In the genomic region with DNA sequence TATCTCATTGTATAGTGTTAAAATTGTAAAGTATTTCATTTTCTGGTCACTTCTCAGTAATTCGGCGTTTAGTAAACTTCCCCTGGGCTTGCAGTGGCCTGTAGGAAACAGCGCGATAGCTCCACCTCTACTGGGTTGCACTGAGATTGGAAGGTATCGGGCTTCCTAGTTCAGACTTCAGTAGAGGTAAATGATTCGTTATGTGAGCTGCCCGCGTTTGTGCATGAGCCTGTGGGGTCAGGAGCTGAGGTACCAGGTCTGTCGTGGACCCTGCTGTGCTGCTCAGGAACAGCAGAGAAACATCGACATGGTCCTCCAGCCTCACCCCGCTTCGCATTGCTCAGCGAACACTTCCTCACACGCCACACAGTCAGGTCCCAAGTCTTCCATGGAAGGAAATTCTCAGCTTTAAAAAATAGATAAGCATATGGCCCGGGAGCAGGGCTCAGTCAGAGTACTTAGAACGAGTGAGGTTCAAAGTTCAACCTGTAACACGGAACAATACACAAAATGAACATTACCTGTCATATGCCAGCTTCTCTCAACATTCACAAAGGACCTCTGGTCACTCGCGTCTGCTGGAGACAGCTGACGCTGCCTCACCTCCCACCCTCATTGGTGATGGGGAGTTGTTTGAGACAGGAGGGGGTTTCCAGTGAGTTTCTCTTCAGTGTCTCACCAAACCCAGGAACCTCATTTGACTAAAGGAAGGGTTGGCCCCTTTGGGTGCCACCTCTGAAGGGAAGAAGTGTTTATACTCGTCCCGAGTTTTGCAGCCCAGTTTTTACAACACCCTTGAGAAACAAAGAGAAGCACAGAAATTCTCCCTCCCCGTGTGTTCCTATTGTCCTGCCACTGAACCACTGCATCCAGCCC, we compare ENCODE assay signal across 22 mouse cellular contexts. TPM values are rescaled to one million over a fixed set of nuclear protein-coding genes. Genes with fewer than 3 reads are reported as not detected.
DNase-seq lines count a peak whose midpoint lies in the region; ATAC-seq and TF ChIP-seq lines count a peak whose summit lies in the region.
"Had no signal": no experiment of that assay in that cellular context is flagged by ENCODE, and none has a peak within 500 bp of the region (broad histone marks: within the 10 kb centered on the region; RNA-seq: fewer than 3 reads in every experiment).

No protein-coding gene starts in this region.

- peak overlapping the region; percentile 27 for H3K9ac ChIP-seq in CH12.LX (ENCODE audit: insufficient read depth, low read depth)
- H3K9ac ChIP-seq in intestine, postnatal 0 days (ENCODE audit: low read depth, low read length): no peak overlapping the region
- H3K9ac ChIP-seq: heart, embryonic 15.5 days; limb, embryonic 13.5 days; liver, embryonic 15.5 days had no signal

- peaks cover 0 to 5% of the 10 kb centered on the region in 2 experiments for H3K36me3 ChIP-seq in CH12.LX (replicated peaks in 1 of 2; ENCODE audit: control insufficient read depth in 1 of 2, insufficient read depth in 1 of 2, low read length in 1 of 2)
- no peaks in the 10 kb centered on the region for H3K36me3 ChIP-seq in intestine, postnatal 0 days (ENCODE audit: control insufficient read depth, insufficient read depth)
- H3K36me3 ChIP-seq: heart, embryonic 15.5 days; limb, embryonic 13.5 days; liver, embryonic 15.5 days had no signal

- WGBS in intestine, postnatal 0 days: 46% methylated on average over 23 of the region's 23 CpGs
- 75% methylated on average over 23 of the region's 23 CpGs for WGBS in cerebellum, adult 2 months

- peak overlapping the region; percentile 87 for H3K27ac ChIP-seq in CH12.LX (ENCODE audit: insufficient read depth, low read depth)
- peak overlapping the region; percentile 79 for H3K27ac ChIP-seq in intestine, postnatal 0 days (ENCODE audit: low read depth, low read length)
- no peak overlapping the region for H3K27ac ChIP-seq in cerebellum, adult 2 months (ENCODE audit: insufficient read depth, low read length)
- H3K27ac ChIP-seq: heart, embryonic 15.5 days; limb, embryonic 13.5 days; liver, embryonic 15.5 days; macrophage had no signal

- H3K4me3 ChIP-seq in CH12.LX (replicated peaks in 1 of 3; ENCODE audit: low read depth in 2 of 3, low read length in 2 of 3, poor library complexity in 1 of 3): peak overlapping the region; percentile 24 to 49 (median 48)
- H3K4me3 ChIP-seq in intestine, postnatal 0 days (ENCODE audit: low read depth, low read length): peak overlapping the region; percentile 9; the same call in 1 of the 2 replicates
- no peak overlapping the region for H3K4me3 ChIP-seq in cerebellum, adult 2 months (replicated peaks; ENCODE audit: insufficient read depth, low read depth, low read length)
- H3K4me3 ChIP-seq: heart, embryonic 15.5 days; limb, embryonic 13.5 days; liver, embryonic 15.5 days had no signal

- TF ChIP-seq EP300 in CH12.LX (IDR thresholded peaks at IDR 0.05; ENCODE audit: low read length): peak; percentile 65

- peak; percentile 63 for DNase-seq in lung, postnatal 25 days (ENCODE audit: low spot score)
- no peak for DNase-seq in lung, postnatal 14 days
- DNase-seq in CH12.LX (ENCODE audit: extremely low read depth): peak; percentile 98
- peak; percentile 94 for DNase-seq in spleen, postnatal 36 days (ENCODE audit: low spot score in 2 of 2)
- no peak for DNase-seq in cerebellum, postnatal 14 days
- DNase-seq in kidney, adult 18-20 months: no peak
- no peak for DNase-seq in cerebellum, adult 2 months
- DNase-seq: adrenal gland, adult 8-10 months; cerebellum, adult 8-10 months; kidney, postnatal 10 days had no signal

- no peak for TF ChIP-seq RAD21 in CH12.LX (IDR thresholded peaks at IDR 0.05; ENCODE audit: low read depth, low read length)

- dilution Hi-C loops in CH12.LX (cut with MboI; ENCODE audit: extremely low pct_ligation_motif_present, extremely low pct_unique_long_range_greater_than_20kb, low sequenced_read_pairs): no loop called here

- H3K4me1 ChIP-seq in CH12.LX (ENCODE audit: control insufficient read depth in 1 of 2, insufficient read depth in 2 of 2): peaks cover 15 to 44% of the 10 kb centered on the region in 2 experiments
- H3K4me1 ChIP-seq in intestine, postnatal 0 days (replicated peaks; ENCODE audit: control insufficient read depth, insufficient read depth, low read length): no peaks in the 10 kb centered on the region
- H3K4me1 ChIP-seq in cerebellum, adult 2 months (ENCODE audit: control insufficient read depth, insufficient read depth, low read length): no peaks in the 10 kb centered on the region
- H3K4me1 ChIP-seq: limb, embryonic 13.5 days; liver, embryonic 15.5 days had no signal

- H3K4me2 ChIP-seq in CH12.LX (ENCODE audit: insufficient read depth, low read depth, poor library complexity, severe bottlenecking): peak overlapping the region; percentile 69; the same call in 1 of the 2 replicates
- H3K4me2 ChIP-seq in intestine, postnatal 0 days (replicated peaks; ENCODE audit: low read depth): peak overlapping the region; percentile 47
- H3K4me2 ChIP-seq: heart, embryonic 15.5 days; limb, embryonic 13.5 days; liver, embryonic 15.5 days had no signal

- in situ Hi-C loops in CH12.LX (cut with MboI; ENCODE audit: low pct_ligation_motif_present, low pct_unique_long_range_greater_than_20kb, low sequenced_read_pairs): no loop called here

- H3K79me2 ChIP-seq in CH12.LX (replicated peaks; ENCODE audit: control insufficient read depth, extremely low read depth, insufficient read depth, poor library complexity, severe bottlenecking): 0 out of 2 replicates have a peak, but pooled peaks cover 2% of the 10 kb centered on the region

- no peaks in the 10 kb centered on the region for H3K27me3 ChIP-seq in CH12.LX (replicated peaks)
- H3K27me3 ChIP-seq in intestine, postnatal 0 days (replicated peaks; ENCODE audit: control insufficient read depth, insufficient read depth, low read length): no peaks in the 10 kb centered on the region
- H3K27me3 ChIP-seq in cerebellum, adult 2 months (ENCODE audit: control insufficient read depth, insufficient read depth, low read length): no peaks in the 10 kb centered on the region
- H3K27me3 ChIP-seq: heart, embryonic 15.5 days had no signal

- TF ChIP-seq POLR2A in CH12.LX (IDR thresholded peaks at IDR 0.05; ENCODE audit: low read depth, low read length): peak; percentile 74
- TF ChIP-seq POLR2A in cerebellum, adult 2 months (IDR thresholded peaks at IDR 0.05; ENCODE audit: borderline replicate concordance, insufficient read depth, low read length): no peak

- peak; percentile 86 for ATAC-seq in intestine, postnatal 0 days
- ATAC-seq: midbrain, embryonic 16.5 days had no signal

- no peak for TF ChIP-seq CTCF in CH12.LX (conservative IDR thresholded peaks at IDR 0.05 in 1 of 2, IDR thresholded peaks at IDR 0.05 in 1 of 2; ENCODE audit: low read depth in 2 of 2, low read length in 2 of 2)
- no peak for TF ChIP-seq CTCF in intestine, postnatal 0 days (IDR thresholded peaks at IDR 0.05; ENCODE audit: low read depth)
- TF ChIP-seq CTCF in cerebellum, adult 2 months (IDR thresholded peaks at IDR 0.05; ENCODE audit: borderline replicate concordance, insufficient read depth, low read depth, low read length): no peak

- peaks cover 3% of the 10 kb centered on the region for H3K9me3 ChIP-seq in CH12.LX (replicated peaks; ENCODE audit: low read length)
- H3K9me3 ChIP-seq in intestine, postnatal 0 days (ENCODE audit: control insufficient read depth): no peaks in the 10 kb centered on the region
- H3K9me3 ChIP-seq: heart, embryonic 15.5 days; limb, embryonic 13.5 days; liver, embryonic 15.5 days had no signal

TF ChIP-seq in CH12.LX, 34 proteins besides CTCF, POLR2A, EP300 and RAD21 (continues in another document):
- no peak for TF ChIP-seq JUN (IDR thresholded peaks at IDR 0.05; ENCODE audit: insufficient read depth, low read depth, low read length)
- no peak for TF ChIP-seq UBTF (IDR thresholded peaks at IDR 0.05; ENCODE audit: low read depth, low read length)
- no peak for TF ChIP-seq PAX5 (IDR thresholded peaks at IDR 0.05; ENCODE audit: low read length)
- TF ChIP-seq MAZ (IDR thresholded peaks at IDR 0.05; ENCODE audit: low read depth, low read length): 0 out of 2 replicates have a peak, but pooled peaks have one; percentile 35
- no peak for TF ChIP-seq ZNF384 (IDR thresholded peaks at IDR 0.05; ENCODE audit: low read depth, low read length)
- TF ChIP-seq POLR2AphosphoS2 (IDR thresholded peaks at IDR 0.05; ENCODE audit: low read depth, low read length): no peak
- peak; percentile 58 for TF ChIP-seq ELF1 (IDR thresholded peaks at IDR 0.05; ENCODE audit: low read depth, low read length)
- peak; percentile 85 for TF ChIP-seq NELFE (IDR thresholded peaks at IDR 0.05; ENCODE audit: low read depth, low read length)
- no peak for TF ChIP-seq USF2 (conservative IDR thresholded peaks at IDR 0.05; ENCODE audit: low read depth, low read length)

RNA-seq across cellular contexts. Expression of gene H2-Eb1, which starts 4.7 kb away (rescaled TPM):
- total RNA-seq in CH12.LX (2012; rRNA removed) (574 and 629 TPM in 2 replicates), CH12.LX (2014; rRNA removed) (511 and 534 TPM in 2 replicates)
- polyA plus RNA-seq in CH12.LX (2012; ENCODE audit: insufficient read length, low read depth): 898 and 899 TPM in 2 replicates
- polyA plus RNA-seq in intestine, postnatal 0 days (2015; fragmentation: Nextera tagmentation; extraction: Ambion mirVana): 24.1 and 25.1 TPM in 2 replicates
- 2.9 and 3.8 TPM in 2 replicates for polyA plus RNA-seq in cerebellum, adult 2 months (2012; rRNA removed)

RNA-seq across cellular contexts. Expression of gene H2-Aa, which starts 13.3 kb away (rescaled TPM):
- total RNA-seq in CH12.LX (2012; rRNA removed) (385 and 450 TPM in 2 replicates), CH12.LX (2014; rRNA removed) (481 and 488 TPM in 2 replicates)
- 930 and 958 TPM in 2 replicates for polyA plus RNA-seq in CH12.LX (2012; ENCODE audit: insufficient read length, low read depth)
- polyA plus RNA-seq in intestine, postnatal 0 days (2015; fragmentation: Nextera tagmentation; extraction: Ambion mirVana): 35.8 and 41.2 TPM in 2 replicates
- polyA plus RNA-seq in cerebellum, adult 2 months (2012; rRNA removed): 3.0 and 3.1 TPM in 2 replicates
- polyA plus RNA-seq: hindbrain, embryonic 11.5 days; midbrain, embryonic 16.5 days; neural tube, embryonic 11.5 days had no signal

RNA-seq across cellular contexts. Expression of gene H2-Eb2, which starts 24.5 kb away (rescaled TPM):
- total RNA-seq in CH12.LX (2012; rRNA removed): 5.8 and 6.8 TPM in 2 replicates
- 10.9 and 12.2 TPM in 2 replicates for total RNA-seq in CH12.LX (2014; rRNA removed)
- 10.2 and 11.4 TPM in 2 replicates for polyA plus RNA-seq in CH12.LX (2012; ENCODE audit: insufficient read length, low read depth)
- polyA plus RNA-seq in intestine, postnatal 0 days (2015; fragmentation: Nextera tagmentation; extraction: Ambion mirVana): not detected in 2 replicates
- 0.08 and 0.10 TPM in 2 replicates for polyA plus RNA-seq in cerebellum, adult 2 months (2012; rRNA removed)
- total RNA-seq: adrenal gland, adult 8-10 months; gastrocnemius, adult 8-10 months had no signal
- polyA plus RNA-seq: embryonic facial prominence, embryonic 14.5 days; heart, embryonic 15.5 days; hindbrain, embryonic 11.5 days; intestine, embryonic 14.5 days; limb, embryonic 13.5 days; liver, embryonic 15.5 days; neural tube, embryonic 11.5 days; stomach, embryonic 14.5 days had no signal

RNA-seq across cellular contexts. Expression of gene H2-Ab1, which starts 43.4 kb away (rescaled TPM):
- 114 and 158 TPM in 2 replicates for total RNA-seq in CH12.LX (2012; rRNA removed)
- total RNA-seq in CH12.LX (2014; rRNA removed): 105 and 119 TPM in 2 replicates
- 634 and 699 TPM in 2 replicates for polyA plus RNA-seq in CH12.LX (2012; ENCODE audit: insufficient read length, low read depth)
- 53.8 and 53.9 TPM in 2 replicates for polyA plus RNA-seq in intestine, postnatal 0 days (2015; fragmentation: Nextera tagmentation; extraction: Ambion mirVana)
- 4.0 TPM in 2 replicates for polyA plus RNA-seq in cerebellum, adult 2 months (2012; rRNA removed)

RNA-seq across cellular contexts. Expression of gene Btnl2, which starts 53.7 kb away (rescaled TPM):
- total RNA-seq in CH12.LX (2012; rRNA removed) (1.1 and 1.2 TPM in 2 replicates), CH12.LX (2014; rRNA removed) (1.9 and 2.0 TPM in 2 replicates)
- 4.8 and 5.6 TPM in 2 replicates for polyA plus RNA-seq in CH12.LX (2012; ENCODE audit: insufficient read length, low read depth)
- 43.0 and 43.4 TPM in 2 replicates for polyA plus RNA-seq in intestine, postnatal 0 days (2015; fragmentation: Nextera tagmentation; extraction: Ambion mirVana)
- polyA plus RNA-seq in cerebellum, adult 2 months (2012; rRNA removed): not detected in 2 replicates
- polyA plus RNA-seq: embryonic facial prominence, embryonic 14.5 days; heart, embryonic 15.5 days; hindbrain, embryonic 11.5 days; neural tube, embryonic 11.5 days had no signal

Comparison
In these comparisons a context has a peak if more than half of its experiments do, and no peak if none do; other contexts are left out.
1. DNase-seq: peak in lung, postnatal 25 days (single experiment), CH12.LX (single experiment) and spleen, postnatal 36 days (2 of 2); none in lung, postnatal 14 days (single experiment), cerebellum, postnatal 14 days (0 of 2), kidney, adult 18-20 months (single experiment) and cerebellum, adult 2 months (0 of 2).
2. RNA of gene H2-Eb1, which starts 4.7 kb away (polyA plus RNA-seq): 898 to 899 TPM in CH12.LX; 24.1 to 25.1 TPM in intestine, postnatal 0 days and 2.9 to 3.8 TPM in cerebellum, adult 2 months; every median in the first group is over 10 times any median in the second.
3. RNA of gene H2-Aa, which starts 13.3 kb away (polyA plus RNA-seq): 930 to 958 TPM in CH12.LX; 35.8 to 41.2 TPM in intestine, postnatal 0 days and 3.0 to 3.1 TPM in cerebellum, adult 2 months; every median in the first group is over 10 times any median in the second.
4. RNA of gene H2-Eb2, which starts 24.5 kb away (polyA plus RNA-seq): 10.2 to 11.4 TPM in CH12.LX; 0.08 to 0.10 TPM in cerebellum, adult 2 months and not detected in intestine, postnatal 0 days; every median in the first group is over 10 times any median in the second.